Mouse (Mus musculus) left cerebral cortex, adult 18-20 months (tissue): ENCODE results near the gene Pfdn5. TPM values are rescaled to one million over a fixed set of nuclear protein-coding genes. Genes with fewer than 3 reads are reported as not detected.

Experiments used
- DNase-seq, 2 experiments: peaks; one replicate each; pipeline ENCODE4 v3.0.0; 2021 to 2022; ENCODE audit warnings: low spot score in 2 of 2, mixed read lengths in 1 of 2
- long read RNA-seq, 2 experiments: library from polyadenylated mRNA; stranded (forward); transcript quantifications; one replicate each; pipeline ENCODE4 v2.0.0; 2021
- total RNA-seq, 2 experiments: library from RNA; stranded (reverse); gene quantifications; 2 replicates each; pipeline ENCODE4 v1.2.3; 2021

Gene Pfdn5
- 100 to 1,000 TPM; 467 to 479 TPM for total RNA-seq
- long read RNA-seq, experiment 1, transcript Pfdn5-205 (6 exons, 1,062 nt): major isoform, 102 of 123 reads
- long read RNA-seq, experiment 1, partial matches to known transcripts: 5 of 123 reads
- long read RNA-seq, experiment 1, other reads (novel, unspliced or antisense): 9 of 123 reads
- long read RNA-seq, experiment 2, transcript Pfdn5-205 (6 exons, 1,062 nt): major isoform, 107 of 118 reads
- long read RNA-seq, experiment 2, partial matches to known transcripts: 0 of 118 reads
- long read RNA-seq, experiment 2, other reads (novel, unspliced or antisense): 6 of 118 reads

DNA sequence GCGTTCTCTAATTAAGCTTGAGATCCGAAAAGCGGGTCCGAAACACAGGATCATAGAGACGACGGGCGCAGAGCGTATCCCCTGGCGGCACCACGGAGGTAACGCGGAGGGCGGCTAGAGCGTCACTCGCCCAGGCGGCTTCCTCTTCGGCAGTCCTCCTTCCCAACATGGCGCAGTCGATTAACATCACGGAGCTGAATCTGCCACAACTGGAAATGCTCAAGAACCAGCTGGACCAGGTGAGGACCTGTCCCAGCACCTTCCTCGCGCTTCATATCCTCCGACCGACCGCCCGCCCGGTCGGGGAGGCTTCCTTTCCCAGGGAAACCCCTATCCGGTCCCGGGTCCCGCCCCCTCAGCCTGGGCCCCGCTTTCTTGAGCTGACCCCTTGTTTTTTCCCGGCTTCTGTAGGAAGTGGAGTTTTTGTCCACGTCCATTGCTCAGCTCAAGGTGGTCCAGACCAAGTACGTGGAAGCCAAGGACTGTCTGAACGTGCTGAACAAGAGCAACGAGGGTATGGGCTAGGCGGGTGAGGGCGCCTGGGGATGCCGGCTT, at the start of gene Pfdn5:
Gene Pfdn5 (plus strand): TSS at position 95 of the 555 bp plus-strand sequence.
- DNase-seq: peak; percentile 86 to 90

DNA sequence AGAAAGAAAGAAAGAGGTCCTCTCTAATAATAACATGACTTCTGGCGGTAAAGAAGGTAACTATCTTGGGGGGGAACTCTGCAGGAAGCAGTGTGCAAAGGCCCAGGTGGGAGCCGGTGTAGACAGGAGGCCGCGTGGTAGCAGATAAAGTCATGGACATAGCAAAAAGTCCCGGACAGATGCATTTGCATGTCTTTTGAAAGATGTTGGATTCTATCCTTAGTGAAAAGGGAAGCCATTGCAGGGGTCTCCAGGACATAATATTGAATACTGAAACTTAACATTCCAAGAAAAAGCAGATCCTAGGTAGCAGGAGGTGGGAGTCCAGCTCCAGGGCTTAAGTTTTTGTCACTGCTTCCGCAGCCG, 47.2 kb upstream of the Pfdn5 start:
- no peak for DNase-seq

DNA sequence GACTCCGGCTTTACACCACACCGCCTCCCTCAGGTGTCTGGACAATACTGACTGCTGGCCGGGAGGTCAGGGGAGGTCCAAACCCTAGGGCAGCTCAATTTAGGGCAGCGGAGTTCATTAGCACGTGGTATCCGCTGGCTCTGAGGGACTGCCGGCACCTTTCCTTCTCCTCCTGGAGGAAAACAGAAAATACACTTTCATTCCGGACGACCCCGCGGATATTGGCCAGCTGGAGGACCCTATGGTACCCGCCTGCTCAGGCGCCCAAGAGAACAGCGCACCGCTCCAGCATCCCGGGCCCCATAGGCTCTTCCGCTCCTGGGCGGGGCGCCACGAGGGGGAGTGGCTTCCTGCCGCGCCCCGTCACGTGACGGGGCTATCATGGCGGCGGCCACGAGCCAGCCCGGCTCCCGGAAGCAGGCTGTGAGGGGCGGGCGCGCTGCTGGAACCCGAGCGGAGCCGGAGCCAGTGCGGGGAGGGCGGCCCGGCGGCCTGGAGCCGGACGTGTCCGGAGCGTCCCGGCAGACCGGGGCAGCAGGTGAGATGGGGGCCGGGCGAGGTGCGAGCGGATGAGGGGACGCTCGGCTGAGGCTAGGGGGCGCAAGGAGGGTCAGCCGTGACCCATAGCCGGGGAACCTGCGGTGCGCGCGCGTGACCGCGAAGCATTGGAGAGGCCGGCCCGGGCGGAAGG, 46.7 kb upstream of the Pfdn5 start, which contains the start of gene Mfsd5:
Gene Mfsd5 (plus strand): TSS at position 363 of the 691 bp plus-strand sequence.
- DNase-seq: peak; percentile 81 to 87

DNA sequence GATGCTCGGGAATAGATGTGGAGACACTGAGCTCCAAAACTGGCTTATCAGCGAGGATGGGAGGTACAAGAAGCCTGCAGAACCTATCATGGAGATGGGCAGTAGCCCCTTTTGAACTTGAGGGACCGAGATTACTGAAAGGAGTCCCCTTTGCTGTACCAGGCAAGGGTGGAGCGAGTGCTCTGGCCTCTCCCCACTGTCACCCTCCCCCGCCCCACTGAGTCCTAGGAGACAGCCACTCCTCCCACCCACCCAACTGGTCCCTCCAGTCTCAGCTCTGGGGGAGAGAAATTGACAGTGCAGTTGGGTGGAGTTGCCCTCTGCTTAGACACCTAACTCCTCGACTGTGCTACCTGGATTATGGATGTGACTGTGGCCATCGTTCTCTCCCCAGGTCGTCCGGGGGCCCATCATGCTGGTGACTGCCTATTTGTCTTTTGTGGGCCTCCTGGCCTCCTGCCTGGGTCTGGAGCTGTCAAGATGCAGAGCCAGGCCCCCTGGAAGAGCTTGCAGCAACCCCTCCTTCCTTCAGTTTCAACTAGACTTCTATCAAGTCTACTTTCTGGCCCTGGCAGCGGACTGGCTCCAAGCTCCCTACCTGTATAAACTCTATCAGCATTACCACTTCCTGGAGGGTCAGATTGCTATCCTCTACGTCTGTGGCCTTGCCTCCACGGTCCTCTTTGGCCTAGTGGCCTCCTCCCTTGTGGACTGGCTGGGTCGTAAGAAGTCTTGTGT, 46.0 kb upstream of the Pfdn5 start:
- DNase-seq: no peak

DNA sequence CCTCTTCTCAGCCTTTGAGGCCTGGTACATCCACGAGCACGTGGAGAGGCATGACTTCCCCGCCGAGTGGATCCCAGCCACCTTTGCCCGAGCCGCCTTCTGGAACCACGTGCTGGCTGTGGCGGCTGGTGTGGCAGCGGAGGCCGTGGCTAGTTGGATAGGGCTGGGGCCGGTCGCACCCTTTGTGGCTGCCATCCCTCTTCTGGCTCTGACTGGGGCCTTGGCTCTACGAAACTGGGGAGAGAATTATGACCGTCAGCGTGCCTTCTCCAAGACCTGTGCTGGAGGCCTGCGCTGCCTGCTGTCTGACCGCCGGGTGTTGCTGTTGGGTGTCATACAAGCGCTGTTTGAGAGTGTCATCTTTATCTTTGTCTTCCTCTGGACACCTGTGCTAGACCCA, 45.3 kb upstream of the Pfdn5 start:
- no peak for DNase-seq

DNA sequence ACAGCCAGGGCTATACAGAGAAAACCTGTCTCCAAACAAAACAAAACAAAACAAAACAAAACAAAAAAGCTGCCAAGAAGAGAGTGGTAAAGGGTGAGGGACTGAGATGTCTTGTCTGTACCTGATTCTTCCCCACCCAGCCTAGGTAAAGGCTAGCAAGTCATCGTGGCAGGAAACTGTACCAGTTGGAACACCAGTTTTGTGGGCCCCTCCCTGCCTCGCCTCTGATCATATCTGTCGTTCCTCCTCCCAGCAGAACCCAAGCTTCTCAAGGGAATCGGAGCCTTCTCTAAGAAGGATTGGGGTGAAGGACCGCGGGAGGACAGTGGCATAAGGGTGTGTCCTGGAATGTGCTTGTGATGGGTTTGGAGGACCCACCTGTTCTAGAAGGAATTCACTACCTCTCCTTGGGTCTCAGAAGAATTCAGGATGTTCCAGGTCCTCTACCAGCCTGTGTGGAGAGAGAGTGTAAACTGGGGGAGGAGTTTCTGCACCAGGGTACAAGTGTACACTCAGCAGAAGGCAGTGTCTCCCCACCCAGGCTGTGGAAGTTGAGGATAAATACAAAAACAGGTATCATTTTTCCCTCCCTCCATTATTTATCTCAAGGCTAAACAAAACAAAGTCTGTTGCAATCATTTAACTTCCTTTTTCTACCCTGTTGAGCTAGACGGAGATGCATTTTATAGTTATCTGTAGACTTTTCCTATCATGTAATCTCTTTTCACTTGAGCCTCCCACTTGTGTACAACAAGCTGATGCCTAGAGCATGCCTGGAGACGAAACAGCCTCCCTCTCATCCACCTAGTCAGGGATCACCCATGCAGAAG, 43.2 kb upstream of the Pfdn5 start:
- no peak for DNase-seq

DNA sequence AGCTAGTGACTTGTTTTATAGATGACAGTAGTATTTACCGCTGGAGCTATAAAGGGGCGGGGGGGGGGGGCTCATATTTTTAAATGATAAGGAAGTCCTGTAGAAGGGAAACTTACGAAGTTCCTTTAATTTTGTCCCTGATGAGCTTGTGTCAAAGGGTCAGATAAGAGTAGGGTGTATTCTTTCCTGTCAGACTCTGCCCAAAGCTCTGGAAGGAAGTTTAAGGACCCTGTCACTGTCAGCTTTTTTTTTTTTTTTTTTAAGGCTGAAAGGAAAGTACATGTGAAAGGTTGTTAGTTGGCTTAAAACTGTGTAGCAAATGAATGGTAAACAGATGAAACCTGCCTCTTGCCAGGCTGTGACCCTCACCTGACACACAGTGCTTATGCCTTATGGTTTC, 42.3 kb upstream of the Pfdn5 start:
- no peak for DNase-seq

DNA sequence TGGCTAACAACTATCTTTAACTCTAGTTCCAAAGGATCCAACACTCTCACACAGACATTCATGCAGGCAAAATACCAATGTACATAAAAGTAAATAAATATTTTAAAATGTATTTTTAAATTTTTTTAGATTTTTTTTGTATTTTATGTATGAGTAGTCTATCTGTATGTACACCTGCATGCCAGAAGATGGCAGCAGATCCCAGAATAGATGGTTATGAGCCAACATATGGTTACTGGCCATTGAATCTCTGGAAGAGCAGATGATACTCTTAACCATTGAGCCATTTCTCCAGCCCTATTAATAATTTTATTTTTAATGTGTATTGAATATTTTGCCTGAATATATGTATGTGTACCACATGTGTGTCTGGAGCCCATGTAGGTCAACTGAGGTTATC, 38.5 kb upstream of the Pfdn5 start:
- DNase-seq: peak; percentile 33 to 38

DNA sequence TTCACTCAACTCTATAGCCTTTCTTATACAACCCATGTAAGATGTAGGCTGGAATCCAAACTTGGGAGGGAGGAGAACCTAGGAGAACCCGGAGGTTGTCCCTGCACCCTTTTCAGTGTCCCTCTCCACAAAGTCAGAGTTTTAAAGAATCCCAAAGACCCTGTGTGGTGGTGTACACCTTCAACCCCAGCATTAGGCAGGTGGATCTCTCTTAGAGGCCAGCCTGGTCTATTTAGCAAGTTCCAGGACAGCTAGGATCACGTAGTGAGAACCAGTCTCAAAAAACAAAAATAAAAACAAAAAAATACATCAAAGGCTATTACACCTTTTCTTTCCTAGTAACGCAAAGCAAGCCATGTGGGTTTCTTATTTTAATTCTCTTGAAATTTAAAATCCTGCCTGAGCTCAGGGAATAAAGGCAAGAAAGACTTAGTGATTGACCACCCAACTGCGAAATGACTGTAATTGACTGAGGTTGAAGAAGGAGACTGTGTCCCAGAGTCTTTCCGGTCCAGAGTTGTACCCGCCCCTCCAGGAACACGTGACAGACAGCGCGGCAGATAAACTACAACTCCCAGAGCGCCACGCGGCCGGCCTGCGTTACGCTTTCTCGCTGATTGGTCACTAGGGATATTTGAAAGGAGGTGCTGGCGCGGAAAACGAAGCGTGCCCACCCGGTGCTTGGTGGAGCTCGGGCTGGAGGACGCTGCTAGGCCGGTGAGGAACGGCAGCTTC, 30.1 kb upstream of the Pfdn5 start, which contains the start of gene Espl1:
Gene Espl1 (plus strand): TSS at position 634 of the 735 bp plus-strand sequence.
- DNase-seq: peak; percentile 92 to 93

DNA sequence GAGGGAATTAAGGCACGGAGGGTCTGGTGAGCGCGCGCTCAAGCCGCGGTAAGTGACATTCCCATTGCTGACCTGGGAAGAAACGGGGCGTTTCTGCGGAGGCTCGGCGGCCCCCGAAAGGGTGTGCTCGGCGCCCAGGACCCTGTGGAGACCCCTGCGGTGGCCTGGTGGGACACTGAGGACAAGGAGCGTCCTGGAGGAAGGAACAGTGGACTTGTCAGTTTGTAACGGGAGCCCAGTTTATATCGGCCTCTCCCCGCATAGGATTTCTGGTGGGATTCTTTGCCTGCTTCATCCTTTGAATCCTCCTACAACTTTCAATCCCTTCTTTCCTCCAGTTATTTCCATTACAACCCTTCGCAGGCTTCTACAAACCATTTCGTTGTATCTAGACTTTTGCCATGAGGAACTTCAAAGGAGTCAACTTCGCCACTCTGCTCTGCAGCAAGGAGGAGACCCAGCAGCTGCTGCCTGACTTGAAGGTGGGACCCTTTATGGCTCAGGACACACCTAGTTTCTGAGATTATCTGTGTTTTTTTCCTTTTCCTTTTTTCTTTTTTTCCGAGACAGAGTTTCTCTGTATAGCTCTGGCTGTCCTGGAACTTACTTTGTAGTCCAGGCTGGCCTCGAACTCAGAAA, 29.4 kb upstream of the Pfdn5 start:
- no peak for DNase-seq

DNA sequence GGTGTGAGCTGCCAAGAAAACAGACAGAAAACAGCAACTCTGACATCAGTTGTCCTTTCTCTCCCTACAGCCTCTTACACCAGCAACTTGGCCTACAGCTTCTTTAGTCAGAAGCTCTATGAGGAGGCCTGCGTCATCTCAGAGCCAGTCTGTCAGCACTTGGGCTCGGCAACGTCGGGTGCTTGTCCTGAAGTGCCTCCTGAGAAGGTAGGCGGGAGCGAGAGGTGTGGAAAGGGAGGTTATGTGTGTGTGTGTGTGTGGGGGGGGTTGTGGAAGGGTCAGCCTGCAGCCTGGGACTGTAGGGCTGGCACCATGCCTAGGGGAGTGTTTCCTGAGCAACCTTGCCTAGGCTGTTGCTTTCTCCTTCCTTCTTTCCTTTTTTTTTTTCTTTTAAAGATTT, 23.4 kb upstream of the Pfdn5 start:
- no peak for DNase-seq

DNA sequence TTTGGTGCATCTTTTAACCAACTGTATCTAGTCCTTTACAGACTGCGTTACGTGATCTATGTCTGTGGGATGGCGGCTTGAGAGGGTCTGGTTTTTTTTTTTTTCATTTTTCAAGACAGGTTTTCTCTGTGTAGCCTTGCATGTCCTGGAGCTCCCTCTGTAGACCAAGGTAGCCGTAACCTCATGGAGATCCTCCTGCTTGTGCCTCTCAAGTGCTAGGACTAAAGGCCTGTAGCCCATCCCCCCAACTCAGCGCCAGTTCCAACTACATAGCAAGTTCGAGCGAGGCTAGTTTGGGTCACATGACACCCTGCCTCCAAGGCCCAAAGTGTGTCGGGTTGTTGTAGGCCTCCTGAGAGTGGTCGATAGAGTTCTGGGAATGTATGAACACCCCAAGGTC, 17.2 kb upstream of the Pfdn5 start:
- no peak for DNase-seq

DNA sequence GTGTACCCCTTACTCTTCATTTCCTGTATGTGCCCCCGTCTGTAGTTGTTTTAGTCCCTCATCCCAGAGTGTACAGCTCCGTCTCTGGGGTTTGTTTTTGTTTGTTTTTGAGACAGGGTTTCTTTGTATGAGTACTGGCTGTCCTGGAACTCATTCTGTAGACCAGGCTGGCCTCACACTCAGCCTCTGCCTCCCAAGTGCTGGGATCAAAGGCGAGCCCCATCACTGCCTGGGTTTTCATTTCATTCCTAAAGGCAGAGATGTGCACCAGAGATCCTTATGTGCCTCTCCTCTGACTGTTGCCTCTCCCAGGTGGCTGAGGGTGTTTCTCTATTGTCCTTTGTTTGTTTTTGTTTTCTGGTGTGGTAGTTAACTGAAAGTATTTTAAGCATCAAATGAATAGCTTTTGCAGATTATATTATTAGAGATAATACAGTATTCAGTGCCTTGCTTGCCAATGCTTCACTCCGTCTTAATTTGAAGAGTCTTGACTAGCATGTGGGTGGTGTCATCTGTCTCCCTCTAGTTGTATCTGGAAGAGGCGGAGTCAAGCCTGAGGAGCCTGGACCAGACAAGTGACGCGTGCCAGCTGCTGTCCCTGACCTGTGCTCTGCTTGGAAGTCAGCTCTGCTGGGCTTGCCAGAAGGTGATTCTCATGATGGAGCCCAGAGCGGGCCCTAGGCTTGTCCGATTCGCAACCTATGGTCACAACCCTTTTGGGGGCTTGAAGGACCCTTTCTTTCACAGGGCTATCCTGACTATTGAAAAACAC, 15.7 kb upstream of the Pfdn5 start:
- DNase-seq: no peak

DNA sequence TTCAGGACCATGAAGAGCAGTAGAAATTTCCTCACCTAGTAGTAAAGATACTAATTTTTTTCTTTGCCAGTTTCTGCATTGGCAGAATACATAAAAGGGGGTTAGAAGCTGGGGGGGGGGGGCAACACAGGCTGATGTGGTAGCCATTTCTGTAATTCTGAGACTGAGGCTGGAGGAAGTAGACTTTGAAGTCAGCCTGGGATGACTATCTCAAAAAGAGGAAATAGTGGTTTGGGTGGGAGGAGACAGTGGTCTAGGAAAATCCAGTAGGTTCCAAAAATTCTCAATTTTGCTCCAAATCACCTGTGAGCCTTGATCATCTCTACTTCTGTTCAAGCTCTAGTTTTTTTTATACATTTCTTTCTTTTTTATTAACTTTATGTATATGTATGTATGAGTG, 14.4 kb upstream of the Pfdn5 start:
- DNase-seq: no peak

DNA sequence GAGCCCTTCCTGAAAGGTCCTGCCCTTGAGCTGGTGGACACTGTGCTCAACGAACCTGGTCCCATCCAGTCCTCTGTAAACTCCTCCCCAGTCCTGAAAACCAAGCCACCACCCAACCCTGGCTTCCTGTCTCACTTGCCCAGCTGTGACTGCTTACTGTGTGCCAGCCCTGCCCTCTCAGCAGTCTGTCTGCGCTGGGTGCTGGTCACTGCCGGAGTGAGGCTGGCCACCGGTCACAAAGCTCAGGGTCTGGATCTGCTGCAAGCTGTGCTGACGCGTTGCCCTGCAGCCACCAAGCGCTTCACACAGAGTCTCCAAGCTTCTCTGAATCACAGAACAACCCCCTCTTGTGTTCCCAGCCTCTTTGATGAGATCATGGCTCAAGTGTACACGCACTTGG, 10.6 kb upstream of the Pfdn5 start:
- DNase-seq: no peak

DNA sequence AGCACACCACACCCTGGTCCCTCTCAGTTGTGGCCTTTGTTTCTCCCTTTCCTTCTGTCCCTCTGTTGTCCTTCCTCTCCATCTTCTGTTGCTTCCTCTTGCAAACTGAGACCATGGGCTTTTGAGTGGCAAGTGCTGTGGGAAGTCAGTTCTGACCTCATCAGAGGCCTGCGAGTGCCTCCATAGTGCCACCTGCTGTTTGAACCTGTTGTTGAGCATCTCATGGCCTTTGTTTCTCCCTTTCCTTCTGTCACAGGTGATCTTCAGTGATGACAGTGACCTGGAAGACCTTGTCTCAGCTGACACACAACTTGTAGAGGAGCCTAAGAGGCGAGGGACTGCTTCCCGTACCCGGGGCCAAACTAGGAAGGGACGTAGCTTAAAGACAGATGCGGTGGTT, 9.7 kb upstream of the Pfdn5 start:
- peak; percentile 58 to 74 for DNase-seq

DNA sequence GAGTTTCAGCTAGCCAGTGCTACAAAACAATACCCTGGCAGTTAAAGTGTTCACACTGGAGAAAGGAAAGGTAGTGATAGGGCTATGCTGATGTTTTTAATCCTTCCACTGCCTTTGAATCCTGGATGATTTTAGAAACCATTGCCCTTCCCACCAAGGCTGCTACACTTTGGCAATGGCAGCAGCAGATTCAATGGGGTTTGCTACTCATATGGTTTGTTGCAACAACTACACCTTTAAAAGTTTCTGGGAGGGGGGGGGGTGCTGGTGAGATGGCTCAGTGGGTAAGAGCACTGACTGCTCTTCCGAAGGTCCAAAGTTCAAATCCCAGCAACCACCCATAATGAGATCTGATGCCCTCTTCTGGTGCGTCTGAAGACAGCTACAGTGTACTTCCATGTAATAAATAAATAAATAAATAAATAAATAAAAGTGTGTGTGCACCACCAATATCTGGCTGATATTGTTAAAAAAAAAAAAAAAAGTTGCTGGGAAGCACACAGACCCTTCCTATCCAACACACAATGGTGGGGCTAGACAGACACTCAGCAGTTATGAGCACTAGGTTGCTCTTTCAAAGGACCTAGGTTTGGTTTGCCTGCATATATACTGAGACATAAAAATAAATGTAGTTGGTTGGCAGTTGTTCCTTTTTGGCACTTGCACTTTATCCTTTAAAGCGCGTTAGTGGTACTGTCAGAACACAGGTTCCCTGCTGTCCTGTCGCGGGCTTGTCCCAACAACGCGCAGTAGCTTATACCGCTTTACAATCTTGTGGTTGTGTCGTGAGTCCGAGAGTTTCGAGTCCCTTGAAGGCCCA, 1.1 kb upstream of the Pfdn5 start:
- DNase-seq: no peak

DNA sequence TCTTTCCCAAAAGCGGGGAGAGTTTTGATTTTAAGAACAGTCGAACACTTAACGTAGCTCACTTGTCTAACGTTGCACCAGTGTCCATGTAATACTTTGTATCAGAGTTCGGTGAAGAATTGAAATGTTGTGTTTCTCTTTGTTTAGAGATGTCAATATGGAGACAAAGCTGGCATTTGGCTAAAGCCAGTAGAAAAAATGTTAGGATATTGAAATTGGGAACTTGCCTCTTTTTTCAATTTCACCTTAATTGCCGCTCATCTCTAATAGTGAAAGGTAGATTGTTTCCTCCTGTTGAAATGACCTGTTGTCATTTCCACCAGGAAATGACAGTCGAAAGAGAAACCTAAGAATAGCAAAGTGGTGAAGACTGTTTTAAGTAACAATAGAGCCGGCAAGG, 976 bp downstream of the Pfdn5 start:
- DNase-seq: no peak
